Mouse (Mus musculus): ENCODE data around the gene Irgc1.

The Irgc1 gene

GRCm38 (mm10) chr7:24470356-24470755 lies 18.3 kb upstream of the Irgc1 start:
- no peak for DNase-seq

GRCm38 (mm10) chr7:24469126-24469525 lies 17.0 kb upstream of the Irgc1 start:
- DNase-seq, result no peak

GRCm38 (mm10) chr7:24467886-24468285 lies 15.8 kb upstream of the Irgc1 start:
- DNase-seq, result no peak

- no peak for DNase-seq
Observed at GRCm38 (mm10) chr7:24466835-24467234, 14.7 kb upstream of the Irgc1 start.

- peak; percentile 59 to 61 for DNase-seq
Observed at GRCm38 (mm10) chr7:24462388-24463319, 10.6 kb upstream of the Irgc1 start, which contains the start of gene Plaur. Gene Plaur, plus strand, starts transcription at chr7:24462484.

GRCm38 (mm10) chr7:24461376-24462051 lies 9.4 kb upstream of the Irgc1 start:
- no peak for DNase-seq

GRCm38 (mm10) chr7:24459843-24460242 lies 7.7 kb upstream of the Irgc1 start:
- no peak for DNase-seq

- DNase-seq, result no peak
Observed at GRCm38 (mm10) chr7:24459440-24459839, 7.3 kb upstream of the Irgc1 start.

GRCm38 (mm10) chr7:24457726-24458370 lies 5.8 kb upstream of the Irgc1 start:
- peak; percentile 50 to 62 for DNase-seq

- no peak for DNase-seq
Observed at GRCm38 (mm10) chr7:24455726-24456125, 3.6 kb upstream of the Irgc1 start.

GRCm38 (mm10) chr7:24454199-24454598 lies 2.1 kb upstream of the Irgc1 start:
- no peak for DNase-seq

GRCm38 (mm10) chr7:24450585-24451017 lies 1.5 kb downstream of the Irgc1 start:
- no peak for DNase-seq

- DNase-seq, result peak in 1 of 2 experiments; percentile 46
Observed at GRCm38 (mm10) chr7:24448782-24449517, 3.1 kb downstream of the Irgc1 start.

GRCm38 (mm10) chr7:24446697-24447340 lies 5.3 kb downstream of the Irgc1 start:
- no peak for DNase-seq

- peak; percentile 78 to 82 for DNase-seq
Observed at GRCm38 (mm10) chr7:24445266-24445926, 6.7 kb downstream of the Irgc1 start.

- peak; percentile 53 to 74 for DNase-seq
Observed at GRCm38 (mm10) chr7:24442313-24442712, 9.8 kb downstream of the Irgc1 start.

GRCm38 (mm10) chr7:24441785-24442184 lies 10.3 kb downstream of the Irgc1 start:
- peak; percentile 78 to 80 for DNase-seq

GRCm38 (mm10) chr7:24439891-24440290 lies 12.2 kb downstream of the Irgc1 start:
- no peak for DNase-seq

- no peak for DNase-seq
Observed at GRCm38 (mm10) chr7:24439191-24439590, 12.9 kb downstream of the Irgc1 start.

GRCm38 (mm10) chr7:24437981-24438380 lies 14.1 kb downstream of the Irgc1 start:
- no peak for DNase-seq

- DNase-seq, result no peak
Observed at GRCm38 (mm10) chr7:24435305-24435704, 16.8 kb downstream of the Irgc1 start.
